Mouse (Mus musculus): ENCODE results near the gene Emb. TPM values are rescaled to one million over a fixed set of nuclear protein-coding genes. Genes with fewer than 3 reads are reported as not detected.

The Emb gene
- total and polyA plus RNA-seq, 3 experiments = 0.60 to 2.1 (median 1.2) TPM

GRCm38 (mm10) chr13:117219871-117220500 is 11.7 kb downstream of the Emb start:
- Histone ChIP-seq H3K27me3 (replicated peaks) (no peaks in the 10 kb centered on the region), H3K79me2 (replicated peaks; ENCODE audit: control insufficient read depth, extremely low read depth, insufficient read depth, poor library complexity, severe bottlenecking) (no peaks in the 10 kb centered on the region), H3K4me1 (ENCODE audit: control insufficient read depth in 1 of 2, insufficient read depth in 2 of 2) (no peaks in the 10 kb centered on the region), H3K36me3 (replicated peaks in 1 of 2; ENCODE audit: control insufficient read depth in 1 of 2, insufficient read depth in 1 of 2, low read length in 1 of 2) (no peaks in the 10 kb centered on the region), H3K27ac (ENCODE audit: insufficient read depth, low read depth) (no peak overlapping the region), H3K9me3 (replicated peaks; ENCODE audit: low read length) (peaks cover 62% of the 10 kb centered on the region), H3K9ac (ENCODE audit: insufficient read depth, low read depth) (no peak overlapping the region), H3K4me3 (replicated peaks in 1 of 3; ENCODE audit: low read depth in 2 of 3, low read length in 2 of 3, poor library complexity in 1 of 3) (no peak overlapping the region), H3K4me2 (ENCODE audit: insufficient read depth, low read depth, poor library complexity, severe bottlenecking) (no peak overlapping the region)
- in situ Hi-C loops (cut with MboI; ENCODE audit: low pct_ligation_motif_present, low pct_unique_long_range_greater_than_20kb, low sequenced_read_pairs) = no loop called here
- DNase-seq (ENCODE audit: extremely low read depth) = no peak
- TF ChIP-seq KAT2A (IDR thresholded peaks at IDR 0.05; ENCODE audit: insufficient replicate concordance, low read length) (no peak), MYC (IDR thresholded peaks at IDR 0.05; ENCODE audit: low read depth, low read length) (no peak), MEF2A (IDR thresholded peaks at IDR 0.05; ENCODE audit: borderline replicate concordance, low read depth, low read length) (no peak), POLR2AphosphoS2 (IDR thresholded peaks at IDR 0.05; ENCODE audit: low read depth, low read length) (no peak), MAX (IDR thresholded peaks at IDR 0.05; ENCODE audit: low read length) (no peak), MXI1 (IDR thresholded peaks at IDR 0.05; ENCODE audit: low read depth, low read length) (no peak), ETS1 (conservative IDR thresholded peaks at IDR 0.05; ENCODE audit: low read depth, low read length) (no peak), NELFE (IDR thresholded peaks at IDR 0.05; ENCODE audit: low read depth, low read length) (no peak), JUND (conservative IDR thresholded peaks at IDR 0.05; ENCODE audit: low read depth, low read length) (no peak), ZC3H11A (IDR thresholded peaks at IDR 0.05; ENCODE audit: low read depth, low read length) (no peak), USF1 (IDR thresholded peaks at IDR 0.05; ENCODE audit: low read depth, low read length) (no peak), ELF1 (IDR thresholded peaks at IDR 0.05; ENCODE audit: low read depth, low read length) (no peak), BHLHE40 (IDR thresholded peaks at IDR 0.05; ENCODE audit: low read depth, low read length) (no peak), NRF1 (IDR thresholded peaks at IDR 0.05; ENCODE audit: low read depth, low read length) (no peak), TCF12 (IDR thresholded peaks at IDR 0.05; ENCODE audit: low read depth, low read length) (no peak), SMC3 (IDR thresholded peaks at IDR 0.05; ENCODE audit: low read depth, low read length) (no peak), SIN3A (IDR thresholded peaks at IDR 0.05; ENCODE audit: low read length) (no peak), CHD1 (IDR thresholded peaks at IDR 0.05; ENCODE audit: low read depth, low read length) (no peak), POLR2A (IDR thresholded peaks at IDR 0.05; ENCODE audit: low read depth, low read length) (no peak), EP300 (IDR thresholded peaks at IDR 0.05; ENCODE audit: low read length) (no peak)
- dilution Hi-C loops (cut with MboI; ENCODE audit: extremely low pct_ligation_motif_present, extremely low pct_unique_long_range_greater_than_20kb, low sequenced_read_pairs) = no loop called here

GRCm38 (mm10) chr13:117220501-117221321 is 12.4 kb downstream of the Emb start, which contains the start of gene Gm17509:
TSS of gene Gm17509 (minus strand) at chr13:117221075.
- dilution Hi-C loops (cut with MboI; ENCODE audit: extremely low pct_ligation_motif_present, extremely low pct_unique_long_range_greater_than_20kb, low sequenced_read_pairs) = no loop called here

More at GRCm38 (mm10) chr13:117220501-117221321, 12.4 kb downstream of the Emb start, which contains the start of gene Gm17509:
- in situ Hi-C loops (cut with MboI; ENCODE audit: low pct_ligation_motif_present, low pct_unique_long_range_greater_than_20kb, low sequenced_read_pairs) = no loop called here
- Histone ChIP-seq H3K79me2 (replicated peaks; ENCODE audit: control insufficient read depth, extremely low read depth, insufficient read depth, poor library complexity, severe bottlenecking) (no peaks in the 10 kb centered on the region), H3K27me3 (replicated peaks) (no peaks in the 10 kb centered on the region), H3K9me3 (replicated peaks; ENCODE audit: low read length) (peaks cover 62% of the 10 kb centered on the region), H3K36me3 (replicated peaks in 1 of 2; ENCODE audit: control insufficient read depth in 1 of 2, insufficient read depth in 1 of 2, low read length in 1 of 2) (no peaks in the 10 kb centered on the region), H3K4me2 (ENCODE audit: insufficient read depth, low read depth, poor library complexity, severe bottlenecking) (no peak within 1 kb of the TSS), H3K4me3 (replicated peaks in 1 of 3; ENCODE audit: low read depth in 2 of 3, low read length in 2 of 3, poor library complexity in 1 of 3) (no peak within 1 kb of the TSS), H3K9ac (ENCODE audit: insufficient read depth, low read depth) (no peak within 1 kb of the TSS), H3K27ac (ENCODE audit: insufficient read depth, low read depth) (no peak within 1 kb of the TSS), H3K4me1 (ENCODE audit: control insufficient read depth in 1 of 2, insufficient read depth in 2 of 2) (no peaks in the 10 kb centered on the region)
- no peak for DNase-seq (ENCODE audit: extremely low read depth)
- TF ChIP-seq TBP (conservative IDR thresholded peaks at IDR 0.05; ENCODE audit: low read depth, low read length) (no peak), MAFK (IDR thresholded peaks at IDR 0.05; ENCODE audit: insufficient replicate concordance, low read length) (no peak), TCF12 (IDR thresholded peaks at IDR 0.05; ENCODE audit: low read depth, low read length) (no peak), KAT2A (IDR thresholded peaks at IDR 0.05; ENCODE audit: insufficient replicate concordance, low read length) (no peak), BHLHE40 (IDR thresholded peaks at IDR 0.05; ENCODE audit: low read depth, low read length) (no peak), NRF1 (IDR thresholded peaks at IDR 0.05; ENCODE audit: low read depth, low read length) (no peak), CTCF (conservative IDR thresholded peaks at IDR 0.05 in 1 of 2, IDR thresholded peaks at IDR 0.05 in 1 of 2; ENCODE audit: low read depth in 2 of 2, low read length in 2 of 2) (no peak), POLR2AphosphoS2 (IDR thresholded peaks at IDR 0.05; ENCODE audit: low read depth, low read length) (no peak), NELFE (IDR thresholded peaks at IDR 0.05; ENCODE audit: low read depth, low read length) (no peak), MXI1 (IDR thresholded peaks at IDR 0.05; ENCODE audit: low read depth, low read length) (no peak), PAX5 (IDR thresholded peaks at IDR 0.05; ENCODE audit: low read length) (no peak), POLR2A (IDR thresholded peaks at IDR 0.05; ENCODE audit: low read depth, low read length) (no peak), SIN3A (IDR thresholded peaks at IDR 0.05; ENCODE audit: low read length) (no peak), UBTF (IDR thresholded peaks at IDR 0.05; ENCODE audit: low read depth, low read length) (no peak)

Data from CH12.LX (cell line).